Mouse (Mus musculus): ENCODE data around the gene Heatr4. TPM values are rescaled to one million over a fixed set of nuclear protein-coding genes. Genes with fewer than 3 reads are reported as not detected.
A peak's percentile ranks its signal among the peaks of the same experiment; 100 is the strongest.

Gene Heatr4
- total RNA-seq, 2 experiments from 2014 or later = not detected

DNA sequence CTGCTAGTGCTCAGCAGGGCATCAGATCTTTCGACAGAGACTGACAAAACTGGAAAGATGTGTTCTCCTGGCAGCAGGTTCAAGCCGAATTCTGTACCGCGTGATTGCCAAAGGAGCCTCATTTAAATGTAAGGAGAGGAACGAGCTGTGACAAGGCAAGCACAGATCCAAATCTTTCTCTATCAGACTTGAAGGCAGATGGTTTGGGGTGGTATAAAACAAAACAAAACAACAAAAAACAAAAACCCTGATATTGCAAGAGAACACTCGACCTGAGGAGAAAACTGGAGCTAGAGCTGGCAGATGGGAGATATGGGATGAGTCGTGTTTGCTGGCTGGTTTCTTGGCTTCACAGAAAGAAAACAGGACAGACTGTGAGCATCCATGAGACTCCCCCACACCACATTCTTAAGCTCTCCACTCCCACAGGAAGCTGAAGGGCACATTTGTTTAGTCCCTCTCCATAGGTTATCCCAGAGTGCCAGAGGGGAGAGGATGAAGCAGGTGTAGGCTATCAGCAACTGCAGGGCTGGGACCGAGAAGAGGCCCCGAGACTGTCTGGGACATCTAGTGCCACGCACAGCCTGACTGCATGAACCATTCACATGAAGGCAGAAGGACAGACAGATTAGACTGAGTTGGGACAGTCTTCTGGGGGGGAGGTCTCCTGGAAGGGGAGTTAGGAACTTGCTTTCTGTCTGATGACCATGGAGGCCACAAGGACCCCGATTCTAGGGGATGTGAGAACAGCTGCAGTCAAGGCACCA lies 13.9 kb upstream of the Heatr4 start:
- DNase-seq (ENCODE audit: low spot score) = no peak

DNA sequence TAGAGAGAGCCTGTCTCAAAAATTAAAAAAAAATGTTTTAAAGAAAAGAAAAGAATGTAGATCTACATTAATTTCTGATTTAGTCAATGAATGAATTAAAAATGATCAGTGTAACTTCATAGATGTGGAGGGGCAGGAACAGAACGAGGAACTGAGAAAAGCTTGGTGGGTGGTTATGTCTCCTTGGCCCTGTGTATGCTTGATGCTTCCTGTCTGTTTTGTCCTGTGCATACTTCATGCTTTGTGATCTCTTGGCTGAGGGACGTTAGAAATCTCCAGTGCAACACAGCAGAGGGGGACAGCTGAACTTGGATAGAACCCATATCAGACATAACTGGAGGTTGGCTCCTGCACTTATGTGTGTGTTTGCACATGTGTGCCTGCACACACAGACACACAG lies 12.6 kb upstream of the Heatr4 start:
- no peak for DNase-seq (ENCODE audit: low spot score)

DNA sequence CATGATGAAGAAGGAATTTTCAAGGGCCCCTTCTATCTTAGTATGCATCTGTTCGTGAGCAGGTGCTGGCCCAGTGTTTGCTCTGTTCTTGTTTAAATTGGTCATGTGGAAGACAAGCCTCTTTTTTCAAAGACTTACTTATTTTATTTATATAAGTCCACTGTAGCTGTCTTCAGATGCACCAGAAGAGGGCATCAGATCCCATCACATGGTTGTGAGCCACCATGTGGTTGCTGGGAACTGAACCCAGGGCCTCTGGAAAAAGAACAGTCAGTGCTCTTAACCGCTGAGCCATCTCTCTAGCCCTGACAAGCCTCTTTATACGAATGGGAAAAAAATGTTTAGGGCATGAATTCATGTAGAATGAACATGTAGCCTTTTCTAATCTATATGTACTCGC lies 4.7 kb upstream of the Heatr4 start:
- no peak for DNase-seq (ENCODE audit: low spot score)

DNA sequence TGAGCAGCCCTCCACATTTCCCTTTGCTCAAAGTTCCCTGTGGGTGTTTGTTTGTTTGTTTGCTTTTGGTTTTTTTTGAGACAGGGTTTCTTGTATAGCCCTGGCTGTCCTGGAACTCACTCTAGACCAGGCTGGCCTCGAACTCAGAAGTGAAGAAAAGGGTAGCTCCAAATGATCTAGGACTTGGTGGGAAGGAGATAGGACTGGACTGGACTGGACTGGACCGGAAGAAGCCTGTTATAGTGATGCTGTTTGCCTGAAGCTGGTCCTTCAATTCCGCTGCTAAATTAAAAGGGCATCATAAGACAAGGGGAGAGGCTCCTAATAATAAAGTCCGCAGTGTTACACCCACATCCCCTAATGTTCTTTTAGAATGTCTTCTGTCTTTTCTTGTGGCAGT lies 3.8 kb upstream of the Heatr4 start:
- DNase-seq (ENCODE audit: low spot score) = no peak

DNA sequence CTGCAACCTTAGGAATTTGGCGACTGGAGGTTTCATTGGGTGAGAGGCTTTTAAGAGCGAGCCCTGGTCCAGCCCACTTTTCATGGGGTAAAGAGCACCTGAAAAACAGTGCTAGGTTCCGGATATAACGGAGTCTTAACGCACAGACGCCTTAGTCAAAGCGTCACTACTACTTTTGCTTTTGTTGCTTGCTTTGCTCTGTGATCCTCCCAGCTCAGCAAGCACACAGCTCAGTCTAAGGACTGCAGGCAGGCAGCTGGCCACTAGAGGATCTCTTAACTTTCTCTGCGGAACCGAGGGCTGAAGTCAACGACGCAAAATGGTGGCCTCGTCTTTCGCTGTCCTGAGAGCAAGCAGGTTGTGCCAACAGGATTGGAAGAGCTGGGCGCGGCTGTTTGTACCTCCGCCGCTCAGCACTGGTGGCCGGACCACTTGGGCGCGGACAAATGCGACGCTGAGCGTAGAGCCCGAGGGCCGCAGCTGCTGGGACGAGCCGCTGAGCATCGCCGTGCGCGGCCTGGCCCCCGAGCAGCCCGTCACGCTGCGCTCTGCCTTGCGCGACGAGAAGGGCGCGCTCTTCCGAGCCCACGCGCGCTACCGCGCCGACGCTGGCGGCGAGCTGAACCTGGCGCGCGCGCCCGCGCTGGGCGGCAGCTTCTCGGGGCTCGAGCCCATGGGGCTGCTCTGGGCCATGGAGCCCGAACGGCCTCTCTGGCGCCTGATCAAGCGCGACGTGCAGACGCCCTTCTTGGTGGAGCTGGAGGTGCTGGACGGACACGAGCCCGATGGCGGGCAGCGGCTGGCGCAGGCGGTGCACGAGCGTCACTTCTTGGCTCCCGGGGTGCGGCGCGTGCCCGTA lies 3.2 kb upstream of the Heatr4 start, which contains the start of gene Acot2:
Gene Acot2, plus strand, starts transcription at position 279 of the 859 bp plus-strand sequence.
- DNase-seq (ENCODE audit: low spot score) = peak; percentile 79

DNA sequence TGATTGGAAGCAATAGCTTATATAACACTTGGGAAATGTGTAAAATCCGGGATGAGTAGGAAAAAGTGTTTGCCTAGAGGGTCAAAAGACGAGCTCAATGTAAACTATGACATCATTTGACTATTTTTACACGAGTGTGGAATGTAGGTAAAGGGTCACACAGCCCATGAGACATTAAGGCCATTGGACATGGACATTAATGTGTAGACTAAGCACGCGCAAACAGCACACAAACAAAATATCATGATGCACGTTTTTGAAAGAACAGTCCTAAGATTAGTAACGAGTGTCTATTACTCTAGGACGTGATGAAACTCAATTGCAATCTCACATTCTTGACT lies 2.6 kb upstream of the Heatr4 start:
- DNase-seq (ENCODE audit: low spot score) = no peak

DNA sequence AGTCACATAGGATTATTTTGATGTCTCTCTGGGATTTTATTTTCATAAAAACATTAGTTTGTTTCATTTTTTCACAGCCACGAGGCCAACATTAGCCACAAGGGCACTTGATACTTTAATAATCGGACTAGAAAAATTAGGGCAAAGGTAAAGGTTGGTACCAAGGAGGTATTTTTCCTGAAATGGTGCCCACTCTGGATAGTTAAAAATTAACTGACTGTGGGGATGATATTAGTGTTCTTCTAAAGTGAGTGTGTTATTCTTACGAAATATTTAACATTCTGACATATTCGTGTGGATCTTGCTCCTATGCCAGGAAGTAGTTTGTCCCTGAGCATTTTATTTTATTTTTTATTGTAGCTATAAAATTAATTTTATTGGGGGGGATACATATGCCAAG lies 3.0 kb downstream of the Heatr4 start:
- DNase-seq (ENCODE audit: low spot score) = no peak

DNA sequence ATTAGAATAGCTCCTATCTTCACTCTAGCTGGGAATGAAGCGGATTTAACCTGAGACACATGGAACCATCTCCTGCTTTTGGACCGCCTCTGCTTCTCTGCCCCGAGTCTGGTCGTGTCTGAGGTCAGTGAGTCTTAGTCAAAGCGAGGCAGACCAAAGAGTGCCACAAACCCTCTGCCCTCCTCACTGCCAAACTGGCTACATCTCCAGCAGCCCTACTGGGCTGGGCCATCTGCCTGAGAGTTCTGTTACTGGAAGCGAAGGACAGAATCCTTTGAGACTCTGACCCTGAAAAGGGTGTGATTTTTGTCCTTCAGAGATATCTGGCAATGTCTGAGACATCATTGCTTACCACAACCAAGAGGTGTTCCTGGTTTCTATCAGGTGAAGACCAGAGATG lies 5.8 kb downstream of the Heatr4 start:
- DNase-seq (ENCODE audit: low spot score) = no peak

DNA sequence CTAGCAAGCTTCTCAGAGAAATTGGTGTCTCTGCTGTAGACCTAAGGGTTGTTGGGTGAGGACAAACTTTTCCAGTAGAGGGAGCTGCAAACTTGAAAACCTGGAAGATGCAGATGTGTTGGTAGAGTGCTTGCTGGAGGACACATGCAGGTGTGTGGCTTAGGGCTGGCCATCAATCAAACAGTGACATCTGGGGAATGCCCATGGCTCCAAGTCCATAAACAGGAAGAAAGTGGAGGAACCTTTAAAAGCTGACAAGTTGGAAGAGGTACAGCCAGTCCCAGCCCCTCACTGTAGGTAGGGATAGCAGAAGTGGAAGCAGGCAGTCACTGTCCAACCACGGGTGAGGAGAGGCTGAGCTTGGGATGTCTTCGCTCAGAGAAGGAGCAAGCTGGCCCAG lies 12.5 kb downstream of the Heatr4 start:
- peak; percentile 53 for DNase-seq (ENCODE audit: low spot score)

DNA sequence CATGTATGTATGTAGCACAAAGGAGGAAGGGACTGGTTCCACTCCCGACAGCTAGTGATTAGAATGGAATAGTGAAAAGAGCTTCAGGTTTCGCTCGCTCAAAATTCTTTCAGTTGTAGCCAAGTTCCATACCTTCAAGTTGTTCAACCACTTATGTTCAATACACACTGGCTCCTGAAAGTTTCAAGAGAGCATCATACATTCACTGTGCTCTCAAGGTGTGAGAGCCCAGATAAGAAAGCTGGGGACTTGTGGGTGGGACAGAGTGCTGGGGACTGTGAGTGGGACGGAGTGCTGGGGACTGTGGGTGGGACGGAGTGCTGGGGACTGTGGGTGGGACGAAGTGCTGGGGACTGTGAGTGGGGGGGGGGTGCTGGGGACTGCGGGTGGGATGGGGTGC lies 19.4 kb downstream of the Heatr4 start:
- DNase-seq (ENCODE audit: low spot score) = no peak

DNA sequence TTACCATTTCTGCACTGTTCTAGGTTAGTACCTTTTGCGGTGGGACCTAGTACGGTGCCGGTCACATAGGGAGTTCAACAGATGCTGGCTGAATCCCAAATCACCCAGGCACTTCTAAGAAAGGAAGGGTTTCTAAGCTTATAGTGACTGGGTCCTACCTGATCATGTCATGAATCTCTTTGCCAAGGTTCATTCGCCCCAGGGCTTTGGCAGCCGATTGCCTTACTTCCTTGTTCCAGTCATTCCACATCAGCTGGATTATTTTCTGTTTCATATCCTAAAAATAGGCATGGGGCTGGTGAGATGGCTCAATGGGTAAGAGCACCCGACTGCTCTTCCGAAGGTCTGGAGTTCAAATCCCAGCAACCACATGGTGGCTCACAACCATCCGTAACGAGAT lies 26.4 kb downstream of the Heatr4 start:
- no peak for DNase-seq (ENCODE audit: low spot score)

DNA sequence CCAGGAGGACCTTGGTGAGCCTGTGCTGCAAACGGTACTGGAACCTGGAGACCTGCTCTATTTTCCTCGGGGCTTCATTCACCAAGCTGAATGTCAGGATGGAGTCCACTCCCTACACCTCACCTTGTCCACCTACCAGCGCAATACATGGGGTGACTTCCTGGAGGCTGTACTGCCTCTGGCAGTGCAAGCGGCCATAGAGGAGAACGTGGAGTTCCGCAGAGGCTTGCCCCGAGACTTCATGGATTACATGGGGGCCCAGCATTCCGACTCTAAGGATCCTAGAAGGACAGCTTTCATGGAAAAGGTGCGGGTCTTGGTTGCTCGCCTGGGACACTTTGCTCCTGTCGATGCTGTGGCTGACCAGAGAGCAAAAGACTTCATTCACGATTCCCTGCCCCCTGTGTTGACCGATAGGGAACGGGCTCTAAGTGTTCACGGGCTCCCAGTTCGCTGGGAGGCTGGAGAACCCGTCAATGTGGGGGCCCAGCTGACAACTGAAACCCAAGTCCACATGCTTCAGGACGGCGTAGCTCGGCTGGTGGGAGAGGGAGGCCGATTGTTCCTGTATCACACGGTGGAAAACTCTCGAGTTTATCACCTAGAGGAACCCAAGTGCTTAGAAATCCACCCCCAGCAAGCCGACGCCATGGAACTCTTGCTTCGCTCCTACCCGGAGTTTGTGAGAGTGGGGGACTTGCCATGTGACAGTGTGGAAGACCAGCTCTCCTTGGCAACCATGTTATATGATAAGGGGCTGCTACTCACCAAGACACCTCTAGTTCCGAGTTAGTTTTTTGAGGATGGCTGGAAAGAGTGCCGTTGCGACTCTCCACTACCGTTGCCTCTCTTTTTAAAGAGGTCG lies 32.7 kb downstream of the Heatr4 start:
- no peak for DNase-seq (ENCODE audit: low spot score)

DNA sequence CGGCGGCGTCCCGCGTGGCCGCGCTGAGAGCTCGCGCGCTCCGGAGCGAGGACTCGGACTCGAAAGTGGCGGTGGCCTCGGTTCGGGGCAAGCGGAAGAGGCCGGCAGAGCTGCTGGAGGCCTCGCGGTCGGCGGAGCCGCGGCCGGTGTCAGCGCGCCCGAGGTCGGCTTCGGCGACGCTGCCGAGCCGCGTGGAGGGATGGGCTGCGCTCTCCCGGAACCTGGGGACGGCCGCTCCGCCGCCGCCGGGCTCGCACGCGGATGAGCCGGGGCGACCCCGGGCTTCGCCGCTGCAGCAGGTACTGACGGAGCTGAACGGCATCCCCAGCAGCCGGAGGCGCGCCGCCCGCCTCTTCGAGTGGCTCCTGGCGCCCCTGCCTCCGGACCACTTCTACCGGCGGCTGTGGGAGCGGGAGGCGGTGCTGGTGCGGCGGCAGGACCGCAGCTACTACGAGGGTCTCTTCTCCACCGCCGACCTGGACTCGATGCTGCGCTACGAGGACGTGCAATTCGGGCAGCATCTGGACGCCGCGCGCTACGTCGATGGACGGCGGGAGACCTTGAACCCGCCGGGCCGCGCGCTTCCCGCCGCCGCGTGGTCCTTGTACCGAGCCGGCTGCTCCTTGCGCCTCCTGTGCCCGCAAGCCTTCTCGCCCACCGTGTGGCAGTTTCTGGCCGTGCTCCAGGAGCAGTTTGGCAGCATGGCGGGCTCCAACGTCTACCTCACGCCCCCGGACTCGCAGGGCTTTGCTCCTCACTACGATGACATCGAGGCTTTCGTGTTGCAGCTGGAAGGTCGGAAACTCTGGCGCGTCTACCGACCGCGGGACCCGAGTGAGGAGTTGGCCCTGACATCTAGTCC lies 33.6 kb downstream of the Heatr4 start:
- DNase-seq (ENCODE audit: low spot score) = peak; percentile 16

DNA sequence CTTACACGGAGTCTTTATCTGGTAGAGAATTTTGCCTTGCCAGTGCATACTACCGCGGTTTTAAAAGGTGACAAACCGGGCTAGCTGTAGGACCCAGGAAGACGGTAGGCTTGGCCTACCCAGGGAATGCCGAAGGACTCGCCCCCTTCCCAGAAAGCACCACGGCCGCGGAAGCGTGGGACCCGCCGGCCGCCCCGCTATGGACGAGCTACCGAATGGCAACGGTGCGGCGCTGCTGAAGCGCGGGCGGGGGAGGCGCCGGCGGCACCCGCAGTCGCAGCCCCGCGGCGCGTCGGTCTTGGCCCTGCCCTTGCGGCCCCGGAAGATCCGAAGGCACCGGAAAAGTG lies 34.2 kb downstream of the Heatr4 start, which contains the start of gene Riox1:
Gene Riox1, plus strand, starts transcription at position 116 of the 347 bp plus-strand sequence.
- DNase-seq (ENCODE audit: low spot score) = peak; percentile 83

DNA sequence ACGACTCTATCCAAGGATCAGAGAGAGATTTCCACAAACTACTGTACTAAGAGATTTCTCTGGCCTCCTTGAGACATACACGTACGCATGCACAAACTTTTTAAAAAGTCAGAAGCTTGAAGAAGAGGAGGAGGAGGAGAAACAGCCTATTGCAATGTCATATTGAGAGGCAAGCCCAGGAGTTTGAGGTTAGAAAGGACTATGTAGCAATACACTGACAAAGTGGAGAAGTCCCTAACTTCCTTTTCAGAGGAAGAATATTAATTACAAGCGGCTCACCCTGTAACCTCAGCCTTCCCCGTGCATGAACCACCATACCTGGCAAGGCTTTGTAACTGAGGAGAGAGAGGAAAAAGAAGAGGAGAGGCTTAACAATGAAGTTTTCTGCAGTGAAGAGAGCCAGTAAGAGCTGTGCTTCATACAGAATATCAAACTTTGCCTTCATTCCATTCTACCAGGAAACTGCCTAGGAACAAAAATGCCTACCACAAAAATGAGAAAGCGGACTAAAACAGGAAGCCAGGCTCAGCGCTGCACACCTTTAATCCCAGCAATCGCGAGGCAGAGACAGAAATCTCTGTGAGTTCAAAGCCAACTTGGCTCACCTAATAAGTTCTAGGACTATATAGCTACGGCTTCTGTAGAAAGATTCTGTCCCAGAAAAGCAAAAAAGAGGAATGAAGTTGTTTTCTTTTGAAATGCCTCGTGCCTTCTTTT lies 34.7 kb downstream of the Heatr4 start:
- no peak for DNase-seq (ENCODE audit: low spot score)

DNA sequence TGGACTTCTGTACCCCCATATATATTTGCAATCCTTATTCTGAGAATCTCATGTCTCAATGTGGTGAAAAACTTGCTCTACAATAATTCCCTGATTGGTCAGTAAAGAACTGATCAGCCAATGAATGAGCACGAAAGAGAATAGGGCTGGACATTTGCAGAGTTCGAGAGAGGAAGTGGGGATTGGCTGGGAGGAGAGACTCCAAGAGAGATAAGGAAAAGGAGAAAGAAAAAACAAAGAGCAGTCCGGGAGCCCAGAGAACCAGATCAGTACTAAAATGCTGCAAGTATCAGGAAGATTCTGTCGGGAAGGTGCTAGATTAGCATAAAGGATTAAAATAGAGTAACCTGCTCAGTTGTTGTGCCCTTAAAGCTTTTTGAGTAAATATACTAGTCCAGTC lies 35.6 kb downstream of the Heatr4 start:
- DNase-seq (ENCODE audit: low spot score) = no peak

DNA sequence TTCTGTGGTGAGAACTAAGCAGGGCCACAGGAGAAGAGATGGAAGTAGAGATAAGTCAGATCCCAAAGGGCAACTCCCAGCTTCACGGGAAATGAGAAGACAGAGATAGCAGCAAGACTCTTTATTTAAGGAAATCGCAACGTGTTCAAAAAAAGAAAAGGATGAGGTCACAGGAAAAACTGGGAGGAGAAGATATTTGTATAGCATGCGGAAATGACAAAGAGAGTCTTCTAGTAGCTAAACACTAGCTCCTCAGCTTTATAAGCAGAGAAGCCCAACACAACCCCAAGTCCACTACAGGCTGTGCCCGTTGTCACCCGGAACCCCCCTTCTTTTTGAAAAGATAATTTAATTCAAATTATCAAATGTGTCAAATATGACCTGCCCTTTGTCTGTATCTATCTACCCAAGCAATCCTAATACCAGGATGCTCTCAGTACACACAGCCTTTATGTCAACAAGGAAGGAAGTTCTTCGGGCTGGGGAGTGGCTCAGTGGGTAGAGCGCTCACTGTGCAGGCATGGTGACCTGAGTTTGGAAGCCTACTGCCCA lies 37.3 kb downstream of the Heatr4 start:
- DNase-seq (ENCODE audit: low spot score) = no peak

DNA sequence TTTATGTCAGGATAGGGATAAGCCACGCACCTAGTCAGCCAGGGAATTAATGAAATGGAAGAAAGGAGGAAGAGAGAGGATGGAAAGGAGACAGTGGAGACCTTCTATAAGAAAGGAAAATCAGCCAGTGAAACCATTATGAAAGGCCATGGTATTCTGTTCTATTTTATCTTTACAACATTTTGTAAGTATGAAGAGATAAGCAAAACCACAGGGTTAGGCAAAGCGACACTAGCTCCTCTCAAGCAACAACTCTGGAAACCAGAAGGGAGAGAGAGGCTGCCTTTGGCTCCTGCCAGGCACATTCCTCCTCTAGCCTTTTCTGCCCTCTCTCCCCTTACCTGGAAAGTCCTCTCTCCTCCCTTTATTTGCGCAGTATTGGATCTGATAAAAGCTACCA lies 42.7 kb downstream of the Heatr4 start:
- DNase-seq (ENCODE audit: low spot score) = no peak

DNA sequence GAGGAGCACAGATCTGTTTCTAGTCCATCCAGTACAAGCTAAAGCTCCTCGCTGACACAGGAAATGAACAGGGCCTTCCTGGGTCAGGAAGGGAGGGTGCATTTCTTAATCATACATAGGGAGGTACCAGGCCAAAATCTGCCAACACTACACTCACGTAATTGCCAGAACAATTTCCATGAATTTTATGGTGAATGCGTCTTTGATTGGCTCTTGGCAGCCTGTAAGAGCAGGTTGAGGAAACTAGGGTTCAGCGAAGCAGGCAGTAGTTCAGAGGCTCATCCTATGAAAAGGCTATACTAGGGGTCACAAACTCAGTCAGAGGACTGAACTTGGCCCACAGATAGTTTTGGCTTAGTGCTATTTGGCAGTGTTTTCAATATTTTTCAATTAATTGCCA lies 44.6 kb downstream of the Heatr4 start:
- DNase-seq (ENCODE audit: low spot score) = no peak

DNA sequence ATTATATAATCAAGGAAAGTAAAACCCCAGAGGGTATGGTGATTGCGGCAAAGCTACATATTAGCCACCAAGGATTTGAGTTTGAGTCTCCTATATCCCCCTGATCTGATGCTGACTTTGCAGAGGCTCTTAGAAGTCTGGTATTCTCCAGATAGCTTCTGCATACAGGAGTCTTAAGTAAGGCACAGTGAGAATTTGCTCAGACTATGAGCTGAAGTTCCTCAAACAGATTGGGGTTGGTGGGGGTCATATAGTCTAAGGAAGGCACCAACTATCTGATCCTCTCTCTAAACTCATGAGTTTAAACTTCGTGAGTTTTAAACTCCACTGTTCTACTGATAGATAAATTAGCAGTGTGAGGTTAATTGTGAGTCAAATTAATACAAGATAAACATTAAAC lies 45.3 kb downstream of the Heatr4 start:
- no peak for DNase-seq (ENCODE audit: low spot score)

Data from gastrocnemius, adult 18-20 months (tissue).